Mouse (Mus musculus) hindbrain, embryonic 11.5 days (tissue): Measurements from ENCODE around the gene Ccdc33. TPM values are rescaled to one million over a fixed set of nuclear protein-coding genes. Genes with fewer than 3 reads are reported as not detected.

Experiments
- ATAC-seq: fragments of 200-750 bp; cut with Nextera tagmentation; 2 replicates; pipeline ENCODE4 v1.8.0; 2017; ENCODE audit warnings: mild to moderate bottlenecking, moderate TSS enrichment, moderate library complexity; ENCODE audit not compliant: low FRiP score
- DNase-seq: peaks from one replicate; pipeline ENCODE4 v3.0.0-alpha.2; 2015; ENCODE audit warnings: low spot score
- H3K27ac ChIP-seq: fragments of 300-500 bp; sonication (generic); 2 replicates; pipeline ENCODE4 v1.5.1; 2014; ENCODE audit warnings: mild to moderate bottlenecking, low read depth, low read length
- H3K27me3 ChIP-seq: fragments of 300-500 bp; sonication (generic); 2 replicates; pipeline ENCODE4 v1.6.1; 2014; ENCODE audit warnings: mild to moderate bottlenecking, low read length, moderate library complexity, mixed read lengths; ENCODE audit not compliant: control insufficient read depth, insufficient read depth
- H3K36me3 ChIP-seq: fragments of 300-500 bp; sonication (generic); 2 replicates; pipeline ENCODE4 v1.6.1; 2014; ENCODE audit warnings: mild to moderate bottlenecking, low read length, moderate library complexity, mixed read lengths; ENCODE audit not compliant: control insufficient read depth, insufficient read depth
- H3K4me1 ChIP-seq: fragments of 300-500 bp; sonication (generic); replicated peaks from 2 replicates; pipeline ENCODE4 v1.6.1; 2014; ENCODE audit warnings: low read length, mixed read lengths; ENCODE audit not compliant: control insufficient read depth, insufficient read depth
- H3K4me2 ChIP-seq: fragments of 300-500 bp; sonication (generic); replicated peaks from 2 replicates; pipeline ENCODE4 v1.6.1; 2014; ENCODE audit warnings: mild to moderate bottlenecking, low read depth, low read length
- H3K4me3 ChIP-seq: fragments of 300-500 bp; sonication (generic); 2 replicates; pipeline ENCODE4 v1.5.1; 2014; ENCODE audit warnings: low read depth, low read length
- H3K9ac ChIP-seq: fragments of 300-500 bp; sonication (generic); 2 replicates; pipeline ENCODE4 v1.6.1; 2014; ENCODE audit warnings: low read depth, low read length
- H3K9me3 ChIP-seq: fragments of 300-500 bp; sonication (generic); 2 replicates; pipeline ENCODE4 v1.6.1; 2016; ENCODE audit warnings: low read length; ENCODE audit not compliant: control insufficient read depth
- WGBS: fragments of 180-500 bp; shearing (Covaris S2); extraction: QIAGEN DNeasy Blood & Tissue Kit; methylation state at CpG from one replicate; pipeline ENCODE4 v1.1.7; 2014; 5-methylcytosine and 5-hydroxymethylcytosine counted together
- polyA plus RNA-seq: library from polyadenylated mRNA; unstranded; fragments of >200 nt; fragmentation: Nextera tagmentation; extraction: Ambion mirVana; gene quantifications from 2 replicates; pipeline ENCODE4 v1.2.1, GENCODE M21; 2014

The Ccdc33 gene
- polyA plus RNA-seq, 1 experiment from 2014 or later, result 0.99 TPM

DNA sequence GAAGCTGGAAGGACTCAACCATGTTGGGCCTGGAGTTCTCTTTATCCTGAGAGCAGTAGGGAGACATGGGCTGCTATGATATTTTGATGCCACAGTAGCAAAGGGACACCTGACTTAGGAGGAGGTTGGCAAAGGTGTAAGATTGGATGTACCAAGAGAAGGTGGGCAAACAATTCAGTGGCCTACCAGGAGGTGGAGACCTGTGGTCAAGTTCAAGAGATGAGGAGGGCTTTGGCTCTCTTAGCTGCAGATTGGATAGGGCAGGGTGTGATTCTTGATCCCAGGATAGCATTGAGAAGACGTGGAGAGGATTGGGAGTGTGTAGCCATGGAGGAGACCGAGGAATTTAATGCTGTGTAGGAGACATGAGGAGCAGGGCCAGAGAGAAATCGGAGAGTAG is 24.8 kb downstream of the Ccdc33 start:
- Histone ChIP-seq H3K36me3 (no peaks in the 10 kb centered on the region), H3K4me1 (peaks cover 4% of the 10 kb centered on the region), H3K27me3 (no peaks in the 10 kb centered on the region), H3K9me3 (no peaks in the 10 kb centered on the region), H3K27ac (no peak overlapping the region), H3K4me3 (no peak overlapping the region), H3K4me2 (no peak overlapping the region), H3K9ac (no peak overlapping the region)
- no peak for DNase-seq
- no peak for ATAC-seq
- WGBS, result 76% methylated on average over 3 of the region's 3 CpGs

DNA sequence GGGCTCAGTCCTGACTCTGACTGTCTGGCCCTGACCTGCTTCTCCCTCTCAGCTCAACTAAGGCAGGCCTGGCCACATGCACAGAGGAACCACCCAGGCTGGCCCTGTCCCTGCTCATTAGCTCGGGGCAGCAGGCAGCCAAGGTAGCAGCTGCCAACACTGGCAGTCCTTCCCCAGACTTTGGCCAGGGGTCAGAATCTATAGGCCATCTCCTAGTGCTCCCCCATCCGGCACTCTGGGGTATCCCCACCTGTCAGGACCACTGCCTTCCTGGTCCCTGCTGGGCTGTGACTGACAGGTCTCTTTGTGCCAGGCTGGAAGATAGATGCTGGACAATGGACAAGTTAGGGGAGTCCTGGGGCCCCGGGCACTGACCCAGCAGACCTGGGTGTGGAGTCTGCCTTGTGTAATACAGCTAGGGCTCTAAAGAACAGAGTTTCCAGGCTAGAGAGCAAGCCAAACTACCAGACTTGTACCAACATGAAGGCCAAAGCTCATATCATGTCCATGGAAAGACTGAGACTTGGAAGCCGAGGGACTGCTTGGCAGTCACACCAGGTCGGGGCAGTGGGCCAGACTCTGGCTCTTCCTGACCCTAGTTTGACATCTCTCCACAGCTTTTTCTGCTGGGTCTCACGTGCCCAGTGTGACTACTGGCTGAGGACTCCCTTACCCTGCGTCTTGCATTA is 25.9 kb downstream of the Ccdc33 start:
- H3K4me1 ChIP-seq, result peaks cover 4% of the 10 kb centered on the region
- no peak overlapping the region for H3K9ac ChIP-seq
- H3K4me3 ChIP-seq, result no peak overlapping the region
- no peak for DNase-seq
- no peaks in the 10 kb centered on the region; the same call in 1 of the 2 replicates for H3K27me3 ChIP-seq
- no peaks in the 10 kb centered on the region for H3K36me3 ChIP-seq
- H3K9me3 ChIP-seq, result no peaks in the 10 kb centered on the region
- ATAC-seq, result no peak
- WGBS, result 62% methylated on average over 7 of the region's 7 CpGs
- no peak overlapping the region for H3K27ac ChIP-seq
- H3K4me2 ChIP-seq, result no peak overlapping the region

- peaks cover 4% of the 10 kb centered on the region for H3K4me1 ChIP-seq
- no peak overlapping the region for H3K4me3 ChIP-seq
- H3K9ac ChIP-seq, result no peak overlapping the region
- H3K27me3 ChIP-seq, result peaks cover 4% of the 10 kb centered on the region; the same call in 1 of the 2 replicates
- H3K36me3 ChIP-seq, result no peaks in the 10 kb centered on the region
- no peak overlapping the region for H3K27ac ChIP-seq
- DNase-seq, result no peak
- 57% methylated on average over 4 of the region's 4 CpGs for WGBS
- no peaks in the 10 kb centered on the region for H3K9me3 ChIP-seq
- no peak for ATAC-seq
- H3K4me2 ChIP-seq, result no peak overlapping the region
These were observed 26.8 kb downstream of the Ccdc33 start for GRCm38 (mm10) chr9:58091623-58092425.

DNA sequence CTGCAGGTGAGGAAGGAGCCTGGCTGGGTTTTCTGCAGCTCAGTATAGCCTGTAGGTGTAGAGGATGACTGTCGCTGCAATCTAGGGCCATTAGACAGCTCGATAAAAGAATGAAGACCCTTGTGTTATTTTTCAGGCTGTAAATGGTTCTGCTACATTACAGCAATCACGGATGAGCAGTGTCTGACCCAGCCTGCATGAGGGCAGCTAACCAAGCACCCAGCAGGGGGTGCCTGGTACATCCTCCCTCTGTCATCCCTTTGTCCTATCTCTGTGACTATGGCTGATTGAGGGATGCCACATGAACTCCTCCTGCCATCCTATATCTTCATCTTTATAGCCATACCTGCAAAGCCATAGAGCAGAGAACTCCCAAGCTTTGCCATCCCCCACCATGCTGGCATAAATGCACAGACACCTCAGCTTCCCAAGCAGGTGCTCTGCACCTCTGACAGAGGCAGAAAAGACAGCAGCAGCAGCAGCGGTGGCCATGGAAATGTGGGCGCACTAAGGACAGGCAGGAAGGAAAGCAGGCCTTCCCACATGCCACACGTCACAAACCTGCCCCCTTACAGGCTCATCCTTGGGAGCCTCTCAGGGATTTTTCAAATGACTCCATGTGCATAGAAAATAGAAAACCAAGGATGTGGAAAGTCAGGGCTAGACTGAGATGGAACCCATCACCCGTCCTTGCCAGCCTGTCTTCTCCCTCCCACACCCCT is 31.2 kb downstream of the Ccdc33 start:
- no peak for ATAC-seq
- H3K27me3 ChIP-seq, result peaks cover 4% of the 10 kb centered on the region; the same call in 1 of the 2 replicates
- no peak overlapping the region for H3K4me3 ChIP-seq
- H3K9me3 ChIP-seq, result no peaks in the 10 kb centered on the region
- no peak overlapping the region for H3K27ac ChIP-seq
- WGBS, result 65% methylated on average over 7 of the region's 7 CpGs
- no peak overlapping the region for H3K9ac ChIP-seq
- no peaks in the 10 kb centered on the region for H3K36me3 ChIP-seq
- H3K4me1 ChIP-seq, result peaks cover 17% of the 10 kb centered on the region
- H3K4me2 ChIP-seq, result no peak overlapping the region
- DNase-seq, result no peak

GRCm38 (mm10) chr9:58086861-58087260 is 31.8 kb downstream of the Ccdc33 start:
- peaks cover 4% of the 10 kb centered on the region; the same call in 1 of the 2 replicates for H3K27me3 ChIP-seq
- H3K27ac ChIP-seq, result no peak overlapping the region
- peaks cover 17% of the 10 kb centered on the region for H3K4me1 ChIP-seq
- H3K36me3 ChIP-seq, result no peaks in the 10 kb centered on the region
- ATAC-seq (no peak), DNase-seq (no peak)
- no peak overlapping the region for H3K4me2 ChIP-seq
- 51% methylated on average over 7 of the region's 7 CpGs for WGBS
- no peaks in the 10 kb centered on the region for H3K9me3 ChIP-seq
- H3K4me3 ChIP-seq, result no peak overlapping the region
- H3K9ac ChIP-seq, result no peak overlapping the region

GRCm38 (mm10) chr9:58086203-58086602 is 32.4 kb downstream of the Ccdc33 start:
- H3K36me3 ChIP-seq, result no peaks in the 10 kb centered on the region
- ATAC-seq (no peak), DNase-seq (no peak)
- H3K4me3 ChIP-seq, result no peak overlapping the region
- 0 out of 2 replicates have a peak overlapping the region, but pooled peaks have one; percentile 12 for H3K27ac ChIP-seq
- WGBS, result 32% methylated on average over 9 of the region's 9 CpGs
- no peak overlapping the region for H3K9ac ChIP-seq
- H3K27me3 ChIP-seq, result peaks cover 4% of the 10 kb centered on the region; the same call in 1 of the 2 replicates
- no peaks in the 10 kb centered on the region for H3K9me3 ChIP-seq
- peaks cover 17% of the 10 kb centered on the region for H3K4me1 ChIP-seq
- H3K4me2 ChIP-seq, result no peak overlapping the region

DNA sequence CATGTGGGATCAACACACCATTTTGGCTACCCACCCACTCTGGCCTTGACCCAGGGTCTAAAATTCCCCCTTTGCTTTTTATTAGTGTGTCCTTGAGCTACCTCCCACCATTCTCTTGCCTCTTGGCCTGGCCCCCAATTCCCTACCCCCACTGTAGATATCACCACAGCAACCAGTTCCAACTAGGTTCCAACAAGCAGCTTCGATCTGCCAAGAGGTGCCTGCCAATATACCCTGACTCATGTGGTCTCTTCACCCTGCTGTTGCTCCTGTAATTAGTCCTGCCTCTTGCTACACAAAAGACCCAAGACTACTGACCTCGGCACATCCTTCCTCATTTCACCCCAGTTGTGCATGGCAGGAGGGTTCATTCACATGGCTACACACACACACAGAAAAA is 33.5 kb downstream of the Ccdc33 start:
- Histone ChIP-seq H3K27me3 (peaks cover 4% of the 10 kb centered on the region; the same call in 1 of the 2 replicates), H3K4me3 (no peak overlapping the region), H3K36me3 (no peaks in the 10 kb centered on the region), H3K4me1 (peaks cover 17% of the 10 kb centered on the region), H3K9me3 (no peaks in the 10 kb centered on the region), H3K27ac (no peak overlapping the region), H3K9ac (no peak overlapping the region), H3K4me2 (no peak overlapping the region)
- WGBS, result 20% methylated on average over 2 of the region's 2 CpGs
- ATAC-seq (peak; percentile 33; the same call in 1 of the 2 replicates), DNase-seq (no peak)

DNA sequence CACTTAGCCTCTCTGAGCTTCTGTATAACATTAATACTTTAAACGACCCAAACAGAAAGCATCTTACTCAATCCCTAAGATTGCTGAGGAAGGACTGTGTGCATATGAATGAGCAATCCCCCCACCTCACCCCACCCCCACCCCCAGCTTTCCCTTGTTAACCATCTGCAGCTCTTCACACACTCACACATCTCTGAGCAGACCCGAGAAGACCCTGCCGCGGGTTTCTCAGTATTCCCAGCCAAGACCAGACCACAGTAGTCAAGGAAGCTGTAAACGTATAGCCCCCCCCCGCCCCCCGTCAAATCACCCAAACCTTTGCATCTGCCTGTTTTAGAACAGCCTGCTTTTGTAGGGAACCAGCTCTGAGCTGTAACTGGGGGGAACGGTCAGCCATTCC is 34.0 kb downstream of the Ccdc33 start:
- H3K4me2 ChIP-seq, result no peak overlapping the region
- no peak overlapping the region for H3K27ac ChIP-seq
- ATAC-seq, result no peak

More for the DNA sequence above, 34.0 kb downstream of the Ccdc33 start:
- H3K9ac ChIP-seq, result no peak overlapping the region
- peaks cover 4% of the 10 kb centered on the region; the same call in 1 of the 2 replicates for H3K27me3 ChIP-seq
- no peak overlapping the region for H3K4me3 ChIP-seq
- 26% methylated on average over 8 of the region's 8 CpGs for WGBS
- no peaks in the 10 kb centered on the region for H3K9me3 ChIP-seq
- H3K4me1 ChIP-seq, result peaks cover 17% of the 10 kb centered on the region
- H3K36me3 ChIP-seq, result no peaks in the 10 kb centered on the region
- no peak for DNase-seq
